8 mouse cellular contexts compared by ENCODE assay signal in genomic region chr17:27856265-27856797, GRCm38 (mm10). TPM values are rescaled to one million over a fixed set of nuclear protein-coding genes. Genes with fewer than 3 reads are reported as not detected.
DNase-seq lines count a peak whose midpoint lies in the region; ATAC-seq and TF ChIP-seq lines count a peak whose summit lies in the region.

Uhrf1bp1 (plus strand) TSS chr17:27856441.

- under 1% methylated on average over 54 of the region's 54 CpGs for WGBS in forebrain, embryonic 16.5 days
- under 1% methylated on average over 54 of the region's 54 CpGs for WGBS in neural tube, embryonic 15.5 days

- H3K27ac ChIP-seq in ES-E14 (ENCODE audit: insufficient read depth, low read depth, low read length, poor library complexity, severe bottlenecking): no peak within 1 kb of the TSS
- H3K27ac ChIP-seq in forebrain, embryonic 16.5 days (ENCODE audit: low read length): peak within 1 kb of the TSS; percentile 70
- peak within 1 kb of the TSS; percentile 86 for H3K27ac ChIP-seq in neural tube, embryonic 15.5 days (replicated peaks)

- ATAC-seq in forebrain, embryonic 16.5 days: peak; percentile 89
- ATAC-seq in neural tube, embryonic 15.5 days (ENCODE audit: low FRiP score): peak; percentile 92

- DNase-seq in ES-E14 (ENCODE audit: low read depth, low spot score): peak; percentile 75
- peak; percentile 73 for DNase-seq in cerebellum, adult 11-12 months
- DNase-seq in heart, postnatal 25 days (ENCODE audit: low spot score): peak; percentile 43
- peak; percentile 67 to 79 for DNase-seq in layer of hippocampus, adult 18-20 months (ENCODE audit: low spot score in 2 of 2)
- DNase-seq in lung, adult 18-20 months: peak; percentile 74 to 80
- DNase-seq in testis, postnatal 10 days (ENCODE audit: low spot score): peak; percentile 92

- no peaks in the 10 kb centered on the region for H3K9me3 ChIP-seq in ES-E14 (ENCODE audit: control insufficient read depth, insufficient read depth, low read depth, low read length)
- no peaks in the 10 kb centered on the region for H3K9me3 ChIP-seq in forebrain, embryonic 16.5 days (ENCODE audit: control insufficient read depth, low read length)
- H3K9me3 ChIP-seq in neural tube, embryonic 15.5 days (replicated peaks): no peaks in the 10 kb centered on the region

- in situ Hi-C loops in ES-E14 (cut with MboI; ENCODE audit: low sequenced_read_pairs in 2 of 2, unreplicated experiment in 2 of 2): no loop called here

- peak within 1 kb of the TSS; percentile 86 for H3K4me2 ChIP-seq in forebrain, embryonic 16.5 days (ENCODE audit: low read length)
- peak within 1 kb of the TSS; percentile 82 for H3K4me2 ChIP-seq in neural tube, embryonic 15.5 days

- no peaks in the 10 kb centered on the region for H3K27me3 ChIP-seq in forebrain, embryonic 16.5 days (replicated peaks; ENCODE audit: control insufficient read depth, insufficient read depth, low read length)
- H3K27me3 ChIP-seq in neural tube, embryonic 15.5 days (replicated peaks): no peaks in the 10 kb centered on the region

- H3K36me3 ChIP-seq in ES-E14 (ENCODE audit: control insufficient read depth, insufficient read depth, low read length, poor library complexity, severe bottlenecking): peaks cover 5% of the 10 kb centered on the region
- peaks cover 3% of the 10 kb centered on the region for H3K36me3 ChIP-seq in forebrain, embryonic 16.5 days (ENCODE audit: control insufficient read depth, insufficient read depth)
- peaks cover 27% of the 10 kb centered on the region for H3K36me3 ChIP-seq in neural tube, embryonic 15.5 days

- intact Hi-C loops in heart, postnatal 25 days (cut with DNase I): no loop called here

- peak within 1 kb of the TSS; percentile 93 for H3K9ac ChIP-seq in ES-E14 (ENCODE audit: insufficient read depth, low read depth, low read length, poor library complexity, severe bottlenecking)
- H3K9ac ChIP-seq in forebrain, embryonic 16.5 days (replicated peaks; ENCODE audit: low read depth, low read length): peak within 1 kb of the TSS; percentile 85
- peak within 1 kb of the TSS; percentile 69 for H3K9ac ChIP-seq in neural tube, embryonic 15.5 days (replicated peaks)

- H3K4me3 ChIP-seq in ES-E14 (ENCODE audit: insufficient read depth in 1 of 2, low read depth in 1 of 2, low read length in 2 of 2, poor library complexity in 1 of 2, severe bottlenecking in 1 of 2): peak within 1 kb of the TSS; percentile 93 to 95
- H3K4me3 ChIP-seq in forebrain, embryonic 16.5 days (replicated peaks; ENCODE audit: low read length): peak within 1 kb of the TSS; percentile 93
- H3K4me3 ChIP-seq in neural tube, embryonic 15.5 days (replicated peaks): peak within 1 kb of the TSS; percentile 90

- H3K4me1 ChIP-seq in ES-E14 (ENCODE audit: control insufficient read depth in 2 of 2, insufficient read depth in 2 of 2, low read length in 2 of 2, poor library complexity in 1 of 2): peaks cover 2 to 22% of the 10 kb centered on the region in 2 experiments; a peak in 1 of 4 replicates
- H3K4me1 ChIP-seq in forebrain, embryonic 16.5 days (replicated peaks; ENCODE audit: control insufficient read depth, insufficient read depth, low read length): peaks cover 26% of the 10 kb centered on the region
- H3K4me1 ChIP-seq in neural tube, embryonic 15.5 days: peaks cover 35% of the 10 kb centered on the region

TF ChIP-seq in ES-E14, 5 proteins besides CTCF, POLR2A, EP300 and RAD21:
- no peak for TF ChIP-seq MAFK (IDR thresholded peaks at IDR 0.05; ENCODE audit: insufficient read depth, low read depth, low read length)
- no peak for TF ChIP-seq CHD2 (IDR thresholded peaks at IDR 0.05; ENCODE audit: low read depth, low read length)
- no peak for TF ChIP-seq ZC3H11A (IDR thresholded peaks at IDR 0.05; ENCODE audit: borderline replicate concordance, low read depth, low read length)
- peak; percentile 63; the same call in 1 of the 2 replicates for TF ChIP-seq HCFC1 (IDR thresholded peaks at IDR 0.05; ENCODE audit: borderline replicate concordance, insufficient read depth, low read length)
- no peak for TF ChIP-seq ZNF384 (IDR thresholded peaks at IDR 0.05; ENCODE audit: low read depth, low read length)
TF ChIP-seq in ES-E14: peak in this region for 1.

RNA-seq across cellular contexts. Expression of gene Uhrf1bp1, which starts in this region (rescaled TPM):
- 16.5 and 21.4 TPM in 2 replicates for total RNA-seq in ES-E14 (2012; rRNA removed)
- 6.6 and 6.8 TPM in 2 replicates for polyA plus RNA-seq in forebrain, embryonic 16.5 days (2015; fragmentation: Nextera tagmentation; extraction: Ambion mirVana)
- 10 to 100 TPM; 14.0 to 14.8 TPM for total RNA-seq in heart, postnatal 25 days (2021)
- 10 to 100 TPM; 13.7 to 14.5 TPM for total RNA-seq in layer of hippocampus, adult 18-20 months (2021)
- 6.0 and 6.1 TPM in 2 replicates for polyA plus RNA-seq in neural tube, embryonic 15.5 days (2015; fragmentation: Nextera tagmentation; extraction: Ambion mirVana)
